Mouse (Mus musculus) CH12.LX (cell line): ENCODE data around the gene Adora2b. TPM values are rescaled to one million over a fixed set of nuclear protein-coding genes. Genes with fewer than 3 reads are reported as not detected.

ENCODE experiments used
- DNase-seq: peaks from one replicate; pipeline ENCODE4 v3.0.0-alpha.2; 2013; ENCODE audit errors: extremely low read depth
- H3K27ac ChIP-seq: 2 replicates; pipeline ENCODE4 v1.5.1; 2012; ENCODE audit warnings: low read depth, mild to moderate bottlenecking, control low read depth, moderate library complexity; ENCODE audit not compliant: insufficient read depth
- H3K27me3 ChIP-seq: replicated peaks from 2 replicates; pipeline ENCODE3; 2012; ENCODE audit warnings: inconsistent platforms
- H3K36me3 ChIP-seq, 2 experiments: replicated peaks in 1 of 2; 2 replicates each; pipeline versions ENCODE3 to v1.6.1; 2012; ENCODE audit warnings: inconsistent platforms in 1 of 2, low read length in 1 of 2, mild to moderate bottlenecking in 1 of 2, mixed read lengths in 1 of 2, moderate library complexity in 1 of 2; ENCODE audit not compliant: control insufficient read depth in 1 of 2, insufficient read depth in 1 of 2
- H3K4me1 ChIP-seq, 2 experiments: 2 replicates each; pipeline ENCODE4 v1.6.1; 2012; ENCODE audit warnings: inconsistent platforms in 1 of 2, moderate library complexity in 1 of 2; ENCODE audit not compliant: insufficient read depth in 2 of 2, control insufficient read depth in 1 of 2
- H3K4me2 ChIP-seq: 2 replicates; pipeline ENCODE4 v1.6.1; 2012; ENCODE audit warnings: low read depth, mild to moderate bottlenecking, control low read depth; ENCODE audit not compliant: poor library complexity, insufficient read depth, severe bottlenecking
- H3K4me3 ChIP-seq, 3 experiments: fragments of 150-350 bp in 1 of 3; sonication (generic) in 1 of 3; replicated peaks in 1 of 3; 2 replicates each; pipeline versions ENCODE3 to v1.5.1; 2011 to 2012; ENCODE audit warnings: low read depth in 2 of 3, low read length in 2 of 3, mild to moderate bottlenecking in 2 of 3, moderate library complexity in 2 of 3, control low read depth in 1 of 3, improper control_type of control experiment in 1 of 3, inconsistent platforms in 1 of 3, mixed read lengths in 1 of 3; ENCODE audit not compliant: poor library complexity in 1 of 3
- H3K79me2 ChIP-seq: replicated peaks from 2 replicates; pipeline ENCODE4 v1.6.1; 2012; ENCODE audit warnings: mild to moderate bottlenecking, moderate library complexity; ENCODE audit not compliant: control insufficient read depth, poor library complexity, insufficient read depth, severe bottlenecking; ENCODE audit errors: extremely low read depth
- H3K9ac ChIP-seq: 2 replicates; pipeline ENCODE4 v1.6.1; 2012; ENCODE audit warnings: low read depth, mild to moderate bottlenecking, control low read depth, moderate library complexity; ENCODE audit not compliant: insufficient read depth
- H3K9me3 ChIP-seq: replicated peaks from 2 replicates; pipeline ENCODE3; 2012; ENCODE audit warnings: low read length, inconsistent platforms, mixed read lengths
- BHLHE40 ChIP-seq: IDR thresholded peaks from 2 replicates; pipeline ENCODE4 v1.6.1; 2011; ENCODE audit warnings: mild to moderate bottlenecking, low read depth, low read length, improper control_type of control experiment
- CHD1 ChIP-seq: IDR thresholded peaks from 2 replicates; pipeline ENCODE4 v1.6.1; 2012; ENCODE audit warnings: low read depth, low read length, improper control_type of control experiment, inconsistent platforms
- CHD2 ChIP-seq: IDR thresholded peaks from 2 replicates; pipeline ENCODE4 v1.6.1; 2011; ENCODE audit warnings: low read length, improper control_type of control experiment
- CTCF ChIP-seq, 2 experiments: IDR thresholded peaks in 1 of 2; conservative IDR thresholded peaks in 1 of 2; 2 replicates each; pipeline ENCODE4 v1.5.1; 2011 to 2012; ENCODE audit warnings: low read depth in 2 of 2, low read length in 2 of 2, improper control_type of control experiment in 1 of 2, inconsistent platforms in 1 of 2, mild to moderate bottlenecking in 1 of 2, moderate library complexity in 1 of 2
- E2F4 ChIP-seq: IDR thresholded peaks from 2 replicates; pipeline ENCODE4 v1.6.1; 2011; ENCODE audit warnings: low read depth, low read length, improper control_type of control experiment; ENCODE audit not compliant: insufficient replicate concordance
- ELF1 ChIP-seq: IDR thresholded peaks from 2 replicates; pipeline ENCODE4 v1.6.1; 2014; ENCODE audit warnings: low read depth, mild to moderate bottlenecking, inconsistent platforms, low read length, improper control_type of control experiment
- EP300 ChIP-seq: IDR thresholded peaks from 2 replicates; pipeline ENCODE4 v1.6.1; 2011; ENCODE audit warnings: low read length, improper control_type of control experiment
- ETS1 ChIP-seq: conservative IDR thresholded peaks from 2 replicates; pipeline ENCODE4 v1.6.1; 2012; ENCODE audit warnings: low read depth, mild to moderate bottlenecking, inconsistent platforms, low read length, improper control_type of control experiment, moderate library complexity
- GABPA ChIP-seq: IDR thresholded peaks from 2 replicates; pipeline ENCODE4 v1.6.1; 2012; ENCODE audit warnings: low read depth, low read length, improper control_type of control experiment, inconsistent platforms; ENCODE audit not compliant: insufficient replicate concordance
- HCFC1 ChIP-seq: IDR thresholded peaks from 2 replicates; pipeline ENCODE4 v1.6.1; 2012; ENCODE audit warnings: low read depth, mild to moderate bottlenecking, inconsistent platforms, low read length, improper control_type of control experiment
- IRF4 ChIP-seq: IDR thresholded peaks from 2 replicates; pipeline ENCODE4 v1.6.1; 2014; ENCODE audit warnings: low read depth, mild to moderate bottlenecking, inconsistent platforms, low read length, improper control_type of control experiment
- JUN ChIP-seq: IDR thresholded peaks from 2 replicates; pipeline ENCODE4 v1.6.1; 2011; ENCODE audit warnings: low read depth, mild to moderate bottlenecking, low read length, improper control_type of control experiment, moderate library complexity; ENCODE audit not compliant: insufficient read depth
- JUND ChIP-seq: conservative IDR thresholded peaks from 2 replicates; pipeline ENCODE4 v1.6.1; 2011; ENCODE audit warnings: low read depth, low read length, improper control_type of control experiment
- KAT2A ChIP-seq: IDR thresholded peaks from 2 replicates; pipeline ENCODE4 v1.6.1; 2012; ENCODE audit warnings: low read length, improper control_type of control experiment, inconsistent platforms; ENCODE audit not compliant: insufficient replicate concordance
- MAFK ChIP-seq: IDR thresholded peaks from 2 replicates; pipeline ENCODE4 v1.6.1; 2011; ENCODE audit warnings: low read length, improper control_type of control experiment; ENCODE audit not compliant: insufficient replicate concordance
- MAX ChIP-seq: IDR thresholded peaks from 2 replicates; pipeline ENCODE4 v1.6.1; 2011; ENCODE audit warnings: low read length, improper control_type of control experiment
- MAZ ChIP-seq: IDR thresholded peaks from 2 replicates; pipeline ENCODE4 v1.6.1; 2012; ENCODE audit warnings: low read depth, mild to moderate bottlenecking, inconsistent platforms, low read length, improper control_type of control experiment, moderate library complexity
- MEF2A ChIP-seq: IDR thresholded peaks from 2 replicates; pipeline ENCODE4 v1.6.1; 2014; ENCODE audit warnings: low read depth, mild to moderate bottlenecking, inconsistent platforms, low read length, improper control_type of control experiment, borderline replicate concordance
- MXI1 ChIP-seq: IDR thresholded peaks from 2 replicates; pipeline ENCODE4 v1.6.1; 2011; ENCODE audit warnings: mild to moderate bottlenecking, low read depth, low read length, improper control_type of control experiment
- MYC ChIP-seq: IDR thresholded peaks from 2 replicates; pipeline ENCODE4 v1.6.1; 2011; ENCODE audit warnings: low read depth, mild to moderate bottlenecking, improper control_type of control experiment, low read length
- NELFE ChIP-seq: IDR thresholded peaks from 2 replicates; pipeline ENCODE4 v1.6.1; 2011; ENCODE audit warnings: low read depth, low read length, improper control_type of control experiment
- PAX5 ChIP-seq: IDR thresholded peaks from 2 replicates; pipeline ENCODE4 v1.6.1; 2012; ENCODE audit warnings: low read length, inconsistent platforms, mixed read lengths
- POLR2A ChIP-seq: IDR thresholded peaks from 2 replicates; pipeline ENCODE4 v1.6.1; 2011; ENCODE audit warnings: low read depth, mild to moderate bottlenecking, improper control_type of control experiment, low read length
- POLR2AphosphoS2 ChIP-seq: IDR thresholded peaks from 2 replicates; pipeline ENCODE4 v1.6.1; 2011; ENCODE audit warnings: low read depth, low read length, improper control_type of control experiment
- RAD21 ChIP-seq: IDR thresholded peaks from 2 replicates; pipeline ENCODE4 v1.6.1; 2011; ENCODE audit warnings: low read depth, mild to moderate bottlenecking, low read length, improper control_type of control experiment, moderate library complexity
- RCOR1 ChIP-seq: conservative IDR thresholded peaks from 2 replicates; pipeline ENCODE4 v1.6.1; 2012; ENCODE audit warnings: low read depth, mild to moderate bottlenecking, inconsistent platforms, low read length, improper control_type of control experiment
- SIN3A ChIP-seq: IDR thresholded peaks from 2 replicates; pipeline ENCODE4 v1.6.1; 2012; ENCODE audit warnings: low read length, improper control_type of control experiment, inconsistent platforms
- SMC3 ChIP-seq: IDR thresholded peaks from 2 replicates; pipeline ENCODE4 v1.6.1; 2011; ENCODE audit warnings: low read depth, low read length, improper control_type of control experiment
- TBP ChIP-seq: conservative IDR thresholded peaks from 2 replicates; pipeline ENCODE4 v1.6.1; 2011; ENCODE audit warnings: low read depth, low read length, improper control_type of control experiment
- TCF12 ChIP-seq: IDR thresholded peaks from 2 replicates; pipeline ENCODE4 v1.6.1; 2014; ENCODE audit warnings: low read depth, mild to moderate bottlenecking, inconsistent platforms, low read length, improper control_type of control experiment
- UBTF ChIP-seq: IDR thresholded peaks from 2 replicates; pipeline ENCODE4 v1.6.1; 2012; ENCODE audit warnings: low read depth, mild to moderate bottlenecking, inconsistent platforms, low read length, improper control_type of control experiment, moderate library complexity
- USF1 ChIP-seq: IDR thresholded peaks from 2 replicates; pipeline ENCODE4 v1.6.1; 2014; ENCODE audit warnings: low read depth, mild to moderate bottlenecking, inconsistent platforms, low read length, improper control_type of control experiment
- USF2 ChIP-seq: conservative IDR thresholded peaks from 2 replicates; pipeline ENCODE4 v1.6.1; 2011; ENCODE audit warnings: low read depth, low read length, improper control_type of control experiment
- ZC3H11A ChIP-seq: IDR thresholded peaks from 2 replicates; pipeline ENCODE4 v1.6.1; 2012; ENCODE audit warnings: low read depth, mild to moderate bottlenecking, inconsistent platforms, low read length, improper control_type of control experiment
- ZKSCAN1 ChIP-seq: IDR thresholded peaks from 2 replicates; pipeline ENCODE4 v1.6.1; 2012; ENCODE audit warnings: low read depth, inconsistent platforms, low read length, improper control_type of control experiment, borderline replicate concordance
- ZMIZ1 ChIP-seq: IDR thresholded peaks from 2 replicates; pipeline ENCODE4 v1.6.1; 2012; ENCODE audit warnings: low read depth, mild to moderate bottlenecking, inconsistent platforms, low read length, improper control_type of control experiment
- ZNF384 ChIP-seq: IDR thresholded peaks from 2 replicates; pipeline ENCODE4 v1.6.1; 2012; ENCODE audit warnings: low read depth, low read length, improper control_type of control experiment, inconsistent platforms
- dilution Hi-C: fragments of 300-500 bp; cut with MboI; formaldehyde crosslinking; loops from 2 replicates; pipeline ENCODE4 v1.14.3; 2020; ENCODE audit warnings: low sequenced_read_pairs; ENCODE audit not compliant: extremely low pct_unique_long_range_greater_than_20kb, extremely low pct_ligation_motif_present
- in situ Hi-C: fragments of 300-500 bp; cut with MboI; formaldehyde crosslinking; loops from 3 replicates; pipeline ENCODE4 v1.14.3; 2019; ENCODE audit warnings: low sequenced_read_pairs, low pct_ligation_motif_present, low pct_unique_long_range_greater_than_20kb, mixed read lengths
- polyA plus RNA-seq: library from polyadenylated mRNA; unstranded; fragments of >175 nt; gene quantifications from 2 replicates; pipeline ENCODE4 v1.2.1, GENCODE M21; 2012; ENCODE audit warnings: low read depth; ENCODE audit not compliant: insufficient read length
- total RNA-seq, 2 experiments: library from RNA; depleted of rRNA; stranded (reverse); fragments of 300-350 nt in 1 of 2; fragments of >200 nt in 1 of 2; gene quantifications; 2 replicates each; pipeline ENCODE4 v1.2.3; 2012 to 2014

The Adora2b gene
- total and polyA plus RNA-seq, 3 experiments = 0.77 to 1.7 (median 0.87) TPM

DNA sequence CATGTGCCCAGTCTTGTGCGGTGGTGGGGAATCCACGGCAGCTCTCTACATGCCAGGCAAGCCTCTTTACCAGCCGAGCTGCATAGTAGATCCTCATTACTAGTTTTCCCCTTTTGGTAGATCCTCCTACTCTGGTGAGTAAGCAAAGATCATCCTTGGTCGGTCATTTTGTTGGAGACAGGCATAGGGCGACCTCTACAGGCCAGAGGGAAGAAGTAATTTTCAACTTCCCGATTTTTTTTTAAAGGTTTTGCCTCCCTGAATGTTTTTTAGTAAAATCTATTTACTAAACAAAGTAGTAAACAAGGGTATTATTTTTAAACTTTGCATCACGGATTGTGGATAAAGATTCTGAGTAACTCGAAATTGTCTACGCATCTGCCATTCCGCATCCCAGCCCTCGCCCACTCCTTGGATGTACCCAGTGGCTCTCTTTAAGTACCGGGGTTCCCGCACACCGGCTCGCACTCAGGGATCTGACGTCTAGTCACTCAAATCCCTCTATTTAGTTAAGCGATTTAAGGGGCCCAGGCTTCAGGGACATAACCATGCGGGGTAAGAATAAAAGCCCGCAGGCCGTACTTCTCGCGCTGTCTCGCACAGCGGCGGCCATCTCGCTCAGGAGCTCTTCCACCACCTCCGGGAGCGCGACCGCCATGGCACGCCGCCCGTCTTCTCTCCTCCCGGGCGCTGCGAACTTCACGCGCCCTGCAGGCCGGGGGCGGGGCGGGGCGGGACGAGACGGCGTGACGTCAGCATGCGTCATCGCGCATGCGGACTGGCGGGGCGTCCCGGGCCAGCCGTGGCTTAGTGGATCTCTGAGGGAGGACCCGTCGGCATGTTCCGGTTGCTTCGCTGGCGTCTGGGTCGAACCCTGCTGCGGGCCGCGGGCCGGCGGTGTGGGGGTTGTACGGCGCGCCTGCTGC, 32.2 kb downstream of the Adora2b start, which contains the start of the genes Zswim7 and Ttc19:
Gene Zswim7 (minus strand): TSS at position 701 of the 926 bp plus-strand sequence.
Gene Ttc19 (plus strand): TSS at position 799 of the 926 bp plus-strand sequence.
- H3K27ac ChIP-seq = peak within 1 kb of the TSS; percentile 67
- H3K4me1 ChIP-seq = peaks cover 16 to 55% of the 10 kb centered on the region in 2 experiments
- no peaks in the 10 kb centered on the region for H3K27me3 ChIP-seq
- peak within 1 kb of the TSS; percentile 64 to 76 (median 73) for H3K4me3 ChIP-seq
- dilution Hi-C loops (no loop called here), in situ Hi-C loops (loop anchor here (5.0 kb wide), 1 partner anchor 329 kb away; no protein-coding TSS in a partner anchor)
- no peaks in the 10 kb centered on the region for H3K9me3 ChIP-seq
- peaks cover 10 to 22% of the 10 kb centered on the region in 2 experiments for H3K36me3 ChIP-seq
- DNase-seq = peak; percentile 94
- peak within 1 kb of the TSS; percentile 83 for H3K4me2 ChIP-seq
- peaks cover 4% of the 10 kb centered on the region; the same call in 1 of the 2 replicates for H3K79me2 ChIP-seq
- peak within 1 kb of the TSS; percentile 83 for H3K9ac ChIP-seq
- TF ChIP-seq USF1 (no peak), CHD1 (peak; percentile 69; the same call in 1 of the 2 replicates), NELFE (peak; percentile 97), JUND (no peak; the same call in 1 of the 2 replicates), ZMIZ1 (peak; percentile 96), ZC3H11A (peak; percentile 86), ETS1 (peak; percentile 30), MEF2A (no peak; the same call in 1 of the 2 replicates), POLR2AphosphoS2 (peak; percentile 95), TCF12 (peak; percentile 92), MAFK (peak; percentile 76; the same call in 1 of the 2 replicates), GABPA (no peak), IRF4 (peak; percentile 59), POLR2A (peak; percentile 98), CHD2 (peak; percentile 62; the same call in 1 of the 2 replicates), MAX (peak; percentile 79; the same call in 1 of the 2 replicates), TBP (0 out of 2 replicates have a peak, but pooled peaks have one; percentile 52), SMC3 (peak; percentile 88), SIN3A (peak; percentile 73), USF2 (no peak), ZKSCAN1 (no peak), RAD21 (peak; percentile 99), UBTF (peak; percentile 89), ZNF384 (peak; percentile 95), CTCF (conservative IDR thresholded peaks at IDR 0.05 in 1 of 2, IDR thresholded peaks at IDR 0.05 in 1 of 2; ENCODE audit: low read depth in 2 of 2, low read length in 2 of 2) (peak; percentile 89 to 97), MAZ (peak; percentile 71), PAX5 (no peak), ELF1 (no peak; the same call in 1 of the 2 replicates), E2F4 (0 out of 2 replicates have a peak, but pooled peaks have one; percentile 10), HCFC1 (peak; percentile 68), KAT2A (0 out of 2 replicates have a peak, but pooled peaks have one; percentile 68), MXI1 (peak; percentile 91), BHLHE40 (peak; percentile 65; the same call in 1 of the 2 replicates), MYC (peak; percentile 26), JUN (no peak; the same call in 1 of the 2 replicates), RCOR1 (peak; percentile 81; the same call in 1 of the 2 replicates), EP300 (no peak)
